Mouse (Mus musculus) kidney, embryonic 15.5 days (tissue): ENCODE measurements around the gene Tmem126b. TPM values are rescaled to one million over a fixed set of nuclear protein-coding genes. Genes with fewer than 3 reads are reported as not detected.
A peak's percentile ranks its signal among the peaks of the same experiment; 100 is the strongest.

Source experiments
- ATAC-seq: fragments of 200-750 bp; cut with Nextera tagmentation; replicated peaks from 2 replicates; pipeline ENCODE4 v1.8.0; 2017; ENCODE audit warnings: moderate TSS enrichment; ENCODE audit not compliant: low FRiP score
- H3K27ac ChIP-seq: fragments of 300-500 bp; sonication (generic); 2 replicates; pipeline ENCODE4 v1.5.1; 2015; ENCODE audit warnings: mild to moderate bottlenecking, inconsistent platforms
- H3K27me3 ChIP-seq: fragments of 300-500 bp; sonication (generic); 2 replicates; pipeline ENCODE4 v1.6.1; 2015; ENCODE audit warnings: inconsistent platforms
- H3K36me3 ChIP-seq: fragments of 300-500 bp; sonication (generic); 2 replicates; pipeline ENCODE4 v1.6.1; 2015; ENCODE audit warnings: inconsistent platforms
- H3K4me1 ChIP-seq: fragments of 300-500 bp; sonication (generic); 2 replicates; pipeline ENCODE4 v1.6.1; 2015; ENCODE audit warnings: inconsistent platforms
- H3K4me2 ChIP-seq: fragments of 300-500 bp; sonication (generic); 2 replicates; pipeline ENCODE4 v1.6.1; 2015; ENCODE audit warnings: moderate library complexity, mild to moderate bottlenecking, inconsistent platforms
- H3K4me3 ChIP-seq: fragments of 300-500 bp; sonication (generic); replicated peaks from 2 replicates; pipeline ENCODE4 v1.5.1; 2015; ENCODE audit warnings: mild to moderate bottlenecking, inconsistent platforms
- H3K9ac ChIP-seq: fragments of 300-500 bp; sonication (generic); 2 replicates; pipeline ENCODE4 v1.6.1; 2015; ENCODE audit warnings: mild to moderate bottlenecking, inconsistent platforms
- H3K9me3 ChIP-seq: fragments of 300-500 bp; sonication (generic); replicated peaks from 2 replicates; pipeline ENCODE4 v1.6.1; 2016; ENCODE audit warnings: inconsistent platforms
- WGBS: fragments of 180-500 bp; shearing (Covaris S2); methylation state at CpG from one replicate; pipeline ENCODE4 v1.1.7; 2015; ENCODE audit warnings: mixed read lengths; 5-methylcytosine and 5-hydroxymethylcytosine counted together
- polyA plus RNA-seq: library from polyadenylated mRNA; unstranded; fragments of >200 nt; fragmentation: Nextera tagmentation; extraction: Ambion mirVana; gene quantifications from 2 replicates; pipeline ENCODE4 v1.2.1, GENCODE M21; 2015

The Tmem126b gene
- 35.3 and 37.1 TPM in 2 replicates for polyA plus RNA-seq

GRCm38 (mm10) chr7:90475793-90476312, at the start of gene Tmem126b:
Gene Tmem126b (minus strand): TSS chr7:90476001.
- 0% methylated on average over 36 of the region's 36 CpGs for WGBS
- Histone ChIP-seq H3K27ac (peak within 1 kb of the TSS; percentile 66), H3K9ac (peak within 1 kb of the TSS; percentile 64), H3K27me3 (peaks cover 10% of the 10 kb centered on the region), H3K4me2 (peak within 1 kb of the TSS; percentile 94), H3K36me3 (peaks cover 4% of the 10 kb centered on the region; the same call in 1 of the 2 replicates), H3K4me3 (peak within 1 kb of the TSS; percentile 70), H3K4me1 (peaks cover 12% of the 10 kb centered on the region), H3K9me3 (no peaks in the 10 kb centered on the region)
- peak; percentile 100 for ATAC-seq

DNA sequence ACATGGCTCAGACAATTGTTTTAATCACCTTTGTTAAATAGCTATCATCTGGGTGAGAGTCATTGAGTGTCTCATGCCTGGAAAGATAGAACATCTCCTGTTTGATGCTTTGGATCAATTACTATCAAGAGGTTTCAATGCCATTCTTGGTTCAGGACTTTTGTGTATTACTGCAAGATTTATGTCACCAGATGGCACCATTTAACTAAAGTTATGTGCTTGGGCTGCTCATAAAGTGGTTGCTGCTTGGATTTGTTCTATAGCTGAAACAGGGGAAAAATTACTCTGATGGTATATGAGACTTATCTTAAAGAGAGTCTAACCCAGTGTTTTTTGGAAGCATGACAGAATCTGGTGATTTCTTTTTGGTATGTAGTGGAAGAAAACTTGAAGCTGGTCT, 36.5 kb upstream of the Tmem126b start:
- no peak for ATAC-seq

DNA sequence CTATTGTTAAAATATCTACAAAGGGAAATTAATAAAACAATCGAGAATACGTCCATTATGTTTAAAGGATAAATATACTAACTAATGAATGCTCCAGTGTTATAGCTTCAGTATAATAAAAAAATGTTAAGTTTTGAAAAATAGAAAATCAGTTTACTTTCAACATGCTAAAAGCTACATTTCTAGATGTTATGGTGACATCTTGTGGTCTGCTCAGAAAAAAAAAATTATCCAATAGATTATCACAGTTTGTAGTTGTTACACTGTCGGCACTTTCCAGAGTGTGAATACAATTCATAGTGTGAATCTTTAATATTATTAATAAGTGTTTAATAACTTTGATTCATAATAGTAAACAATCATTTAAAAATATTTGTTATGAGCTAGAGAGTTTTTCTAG, 32.3 kb upstream of the Tmem126b start:
- Histone ChIP-seq H3K27ac (no peak overlapping the region), H3K4me1 (no peaks in the 10 kb centered on the region), H3K9me3 (no peaks in the 10 kb centered on the region), H3K9ac (no peak overlapping the region), H3K4me3 (no peak overlapping the region), H3K4me2 (no peak overlapping the region), H3K36me3 (no peaks in the 10 kb centered on the region), H3K27me3 (no peaks in the 10 kb centered on the region)
- ATAC-seq: no peak
- 80% methylated on average over 3 of the region's 3 CpGs for WGBS

More for the DNA sequence above, 36.5 kb upstream of the Tmem126b start:
- Histone ChIP-seq H3K4me2 (no peak overlapping the region), H3K36me3 (no peaks in the 10 kb centered on the region), H3K9ac (no peak overlapping the region), H3K27me3 (no peaks in the 10 kb centered on the region), H3K4me1 (no peaks in the 10 kb centered on the region), H3K9me3 (no peaks in the 10 kb centered on the region), H3K4me3 (no peak overlapping the region), H3K27ac (no peak overlapping the region)

DNA sequence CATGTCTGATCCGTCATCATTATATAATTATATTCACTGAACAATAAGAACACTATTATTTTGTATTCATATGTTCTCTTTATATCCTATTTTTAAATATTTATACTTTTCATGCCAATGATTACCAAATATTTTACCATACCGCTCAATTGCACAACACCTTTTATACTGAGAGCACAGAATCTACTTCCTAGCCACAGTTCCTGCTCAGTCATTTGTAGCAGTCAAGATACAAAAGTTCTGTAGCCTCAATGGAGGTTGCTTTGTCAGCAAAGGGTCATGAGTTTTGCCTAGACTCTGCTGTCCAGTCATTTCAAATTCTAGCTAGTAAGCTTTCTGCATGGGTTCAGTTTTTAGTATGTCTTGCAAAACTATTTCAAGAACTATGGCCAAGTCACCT, 6.8 kb upstream of the Tmem126b start:
- no peaks in the 10 kb centered on the region for H3K9me3 ChIP-seq
- no peak overlapping the region for H3K9ac ChIP-seq
- H3K4me1 ChIP-seq: no peaks in the 10 kb centered on the region
- peaks cover 5% of the 10 kb centered on the region for H3K27me3 ChIP-seq
- H3K4me3 ChIP-seq: no peak overlapping the region
- WGBS: 94% methylated on average over 2 of the region's 2 CpGs
- no peak overlapping the region for H3K4me2 ChIP-seq
- H3K36me3 ChIP-seq: no peaks in the 10 kb centered on the region
- H3K27ac ChIP-seq: no peak overlapping the region
- ATAC-seq: no peak

DNA sequence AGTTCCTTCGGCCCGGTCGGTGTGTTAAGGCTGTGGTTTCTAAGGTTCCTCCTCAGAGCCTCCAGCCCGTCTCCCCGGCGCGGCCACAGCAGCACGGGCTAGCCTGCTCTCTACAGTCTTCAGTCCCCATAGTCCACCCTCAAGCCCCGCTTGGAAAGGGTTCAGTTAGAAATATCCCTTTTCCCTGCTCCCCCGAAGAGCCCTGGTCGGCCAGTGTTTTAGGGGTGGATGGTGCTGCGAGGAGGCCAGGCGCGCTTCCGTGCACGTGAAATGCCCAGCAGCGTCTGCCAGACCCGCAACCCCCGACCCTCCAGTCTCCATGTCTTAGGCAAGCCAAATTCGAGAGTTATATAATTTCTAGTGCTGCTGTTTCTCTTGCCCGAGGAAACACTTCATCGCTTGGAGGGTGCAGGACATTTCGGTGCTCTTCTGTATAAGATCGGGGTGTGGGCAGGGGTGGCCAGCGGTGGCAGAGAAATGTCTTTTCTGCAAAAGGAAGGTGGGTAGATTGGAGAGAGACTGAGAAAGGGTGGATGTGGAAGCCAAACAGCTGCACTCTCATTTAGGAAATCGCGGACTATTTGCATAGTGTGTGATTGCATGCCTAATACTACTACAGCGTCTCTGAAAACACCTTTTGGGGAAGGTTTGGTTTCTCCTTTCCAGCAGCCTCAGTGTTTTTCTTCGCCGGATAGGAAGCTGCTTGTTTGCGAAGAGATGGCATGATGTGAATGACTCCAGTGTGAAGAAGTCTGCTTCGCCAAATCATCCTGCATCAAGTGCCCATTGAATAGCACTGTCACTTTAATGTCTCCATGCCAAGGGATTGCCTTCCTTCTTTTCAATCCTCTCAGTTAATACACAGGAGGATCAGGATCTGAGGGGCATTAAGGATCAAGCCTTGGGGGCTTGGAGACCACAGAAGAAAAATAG, 778 bp upstream of the Tmem126b start, which contains the start of gene Dlg2:
Gene Dlg2, plus strand, starts transcription at position 360 of the 933 bp plus-strand sequence.
- peak within 1 kb of the TSS; percentile 66 for H3K27ac ChIP-seq
- H3K4me2 ChIP-seq: peak within 1 kb of the TSS; percentile 94
- peaks cover 4% of the 10 kb centered on the region; the same call in 1 of the 2 replicates for H3K36me3 ChIP-seq
- H3K9me3 ChIP-seq: no peaks in the 10 kb centered on the region
- WGBS: under 1% methylated on average over 32 of the region's 32 CpGs
- H3K27me3 ChIP-seq: peaks cover 10% of the 10 kb centered on the region
- H3K4me1 ChIP-seq: peaks cover 12% of the 10 kb centered on the region
- H3K9ac ChIP-seq: peak within 1 kb of the TSS; percentile 64
- H3K4me3 ChIP-seq: peak within 1 kb of the TSS; percentile 70
- no peak; the same call in 1 of the 2 replicates for ATAC-seq

DNA sequence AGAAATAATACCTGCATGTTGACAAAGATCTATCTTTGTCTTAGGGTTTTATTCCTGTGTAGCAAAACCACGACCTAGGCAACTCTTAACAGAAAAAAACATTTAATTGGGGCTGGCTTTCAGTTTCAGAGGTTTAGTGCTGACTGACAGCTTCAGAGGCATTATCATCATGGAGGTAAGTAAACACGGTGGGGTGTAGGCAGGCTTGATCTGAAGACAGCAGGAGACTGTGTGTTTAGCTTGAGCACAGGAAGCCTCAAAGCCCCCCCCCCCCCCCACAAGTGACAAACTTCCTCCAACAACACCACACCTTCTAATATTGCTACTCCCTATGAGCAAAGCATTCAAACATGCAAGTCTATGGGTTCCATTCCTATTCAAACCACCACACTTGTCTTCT, 2.3 kb downstream of the Tmem126b start:
- H3K27ac ChIP-seq: no peak overlapping the region
- peaks cover 20% of the 10 kb centered on the region for H3K36me3 ChIP-seq
- no peaks in the 10 kb centered on the region for H3K9me3 ChIP-seq
- H3K9ac ChIP-seq: no peak overlapping the region
- no peak overlapping the region for H3K4me3 ChIP-seq
- peaks cover 12% of the 10 kb centered on the region for H3K4me1 ChIP-seq
- 75% methylated on average over 2 of the region's 2 CpGs for WGBS
- H3K4me2 ChIP-seq: no peak overlapping the region
- ATAC-seq: no peak
- peaks cover 7% of the 10 kb centered on the region for H3K27me3 ChIP-seq

GRCm38 (mm10) chr7:90461441-90461840, 14.4 kb downstream of the Tmem126b start:
- no peak for ATAC-seq
- H3K27me3 ChIP-seq: no peaks in the 10 kb centered on the region
- H3K9me3 ChIP-seq: no peaks in the 10 kb centered on the region
- peaks cover 1% of the 10 kb centered on the region; the same call in 1 of the 2 replicates for H3K36me3 ChIP-seq
- H3K4me2 ChIP-seq: no peak overlapping the region
- no peak overlapping the region for H3K27ac ChIP-seq
- peaks cover 9% of the 10 kb centered on the region for H3K4me1 ChIP-seq
- no peak overlapping the region for H3K4me3 ChIP-seq
- no peak overlapping the region for H3K9ac ChIP-seq
- WGBS: 89% methylated on average over 5 of the region's 5 CpGs

DNA sequence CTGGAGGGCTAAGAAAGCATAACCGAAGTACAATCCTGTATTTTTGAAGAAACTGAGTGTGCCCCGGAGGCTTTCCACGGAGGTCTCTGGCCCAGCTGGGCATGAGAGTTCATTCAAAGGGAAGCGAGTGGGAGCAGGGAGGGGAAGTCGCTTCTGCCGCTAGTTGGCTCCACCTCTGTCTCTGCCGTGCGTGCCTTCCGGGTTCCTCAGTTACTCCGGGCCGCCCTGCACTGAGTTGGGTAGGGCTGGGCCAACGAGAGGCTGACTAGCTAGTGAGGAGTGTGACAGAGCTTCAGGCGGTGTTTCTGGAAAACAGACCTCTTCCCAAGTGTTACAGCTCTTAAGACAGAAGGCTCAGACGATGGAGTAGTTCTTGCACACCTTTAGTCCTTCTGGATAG, 14.9 kb downstream of the Tmem126b start:
- Histone ChIP-seq H3K36me3 (no peaks in the 10 kb centered on the region), H3K4me2 (no peak overlapping the region; the same call in 1 of the 2 replicates), H3K27ac (no peak overlapping the region), H3K4me3 (no peak overlapping the region), H3K9me3 (no peaks in the 10 kb centered on the region), H3K4me1 (peaks cover 14% of the 10 kb centered on the region), H3K9ac (no peak overlapping the region), H3K27me3 (no peaks in the 10 kb centered on the region)
- ATAC-seq: no peak
- 21% methylated on average over 14 of the region's 14 CpGs for WGBS

- ATAC-seq: no peak
- H3K27ac ChIP-seq: no peak overlapping the region
- no peaks in the 10 kb centered on the region for H3K27me3 ChIP-seq
- H3K9ac ChIP-seq: no peak overlapping the region
- no peaks in the 10 kb centered on the region for H3K9me3 ChIP-seq
- no peaks in the 10 kb centered on the region for H3K36me3 ChIP-seq
- WGBS: 51% methylated on average over 10 of the region's 10 CpGs
- peaks cover 18% of the 10 kb centered on the region for H3K4me1 ChIP-seq
- no peak overlapping the region for H3K4me2 ChIP-seq
- H3K4me3 ChIP-seq: no peak overlapping the region
Observed at GRCm38 (mm10) chr7:90460330-90460729, 15.5 kb downstream of the Tmem126b start.

DNA sequence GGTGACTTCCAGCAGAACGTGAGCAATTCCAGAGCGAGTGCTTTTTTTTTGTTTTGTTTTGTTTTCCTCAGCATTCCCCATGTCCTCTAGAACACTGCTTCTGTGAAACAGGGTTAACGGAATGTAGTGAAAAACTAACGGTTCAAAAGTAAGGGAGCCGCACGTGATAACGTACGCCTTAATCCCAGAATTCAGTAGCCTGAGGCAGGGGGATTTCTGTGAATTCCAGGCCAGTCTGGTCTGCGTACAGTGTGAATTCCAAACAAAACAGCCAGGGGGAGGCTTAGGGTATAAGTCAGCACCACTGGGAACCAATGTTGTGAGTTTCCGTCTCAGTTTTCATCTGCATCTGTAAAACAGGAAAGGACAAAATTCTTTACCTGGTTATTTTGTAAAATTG, 18.3 kb downstream of the Tmem126b start:
- ATAC-seq: peak; percentile 52

DNA sequence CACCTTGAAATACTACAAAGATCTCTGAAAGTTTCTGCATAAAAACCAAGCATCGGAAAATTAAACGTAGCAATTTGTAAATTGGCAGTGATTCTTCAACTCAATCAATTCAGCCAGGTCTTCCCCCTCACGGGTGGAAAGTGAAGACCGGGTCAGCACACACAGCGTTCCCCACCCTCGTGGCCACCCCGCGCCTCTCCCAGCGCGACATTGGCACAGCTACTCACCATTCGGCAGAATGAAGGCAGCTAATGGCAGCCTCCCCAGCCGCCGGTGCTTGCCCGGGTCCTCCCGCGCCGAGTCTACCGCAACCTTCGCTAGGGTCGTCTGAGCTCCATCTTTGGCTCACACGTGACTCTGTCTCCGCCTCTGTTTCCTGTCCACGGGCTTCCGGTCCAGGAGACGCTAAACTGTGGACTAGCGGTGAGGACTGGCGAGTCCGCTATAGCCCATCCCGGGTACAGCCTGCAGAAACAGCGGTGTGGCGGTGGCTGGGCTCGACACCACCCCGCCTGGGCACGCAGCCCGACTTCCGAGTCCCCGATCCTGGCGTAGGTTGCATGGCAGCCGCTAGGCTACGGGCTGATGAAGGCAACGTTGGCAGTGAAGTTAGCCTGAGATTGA, 18.8 kb downstream of the Tmem126b start, which contains the start of gene Tmem126a:
Gene Tmem126a, minus strand, starts transcription at position 385 of the 624 bp plus-strand sequence.
- peak within 1 kb of the TSS; percentile 83 for H3K9ac ChIP-seq
- under 1% methylated on average over 41 of the region's 41 CpGs for WGBS
- peak within 1 kb of the TSS; percentile 85 for H3K4me3 ChIP-seq
- peaks cover 23% of the 10 kb centered on the region for H3K36me3 ChIP-seq
- peak; percentile 98 for ATAC-seq
- no peaks in the 10 kb centered on the region for H3K9me3 ChIP-seq
- H3K4me2 ChIP-seq: peak within 1 kb of the TSS; percentile 76
- peak within 1 kb of the TSS; percentile 96 for H3K27ac ChIP-seq
- peaks cover 18% of the 10 kb centered on the region for H3K4me1 ChIP-seq
- H3K27me3 ChIP-seq: no peaks in the 10 kb centered on the region

More for the DNA sequence above, 18.3 kb downstream of the Tmem126b start:
- H3K9ac ChIP-seq: peak overlapping the region; percentile 83
- peak overlapping the region; percentile 76 for H3K4me2 ChIP-seq
- H3K27ac ChIP-seq: peak overlapping the region; percentile 96
- no peaks in the 10 kb centered on the region for H3K9me3 ChIP-seq
- peaks cover 18% of the 10 kb centered on the region for H3K36me3 ChIP-seq
- no peaks in the 10 kb centered on the region for H3K27me3 ChIP-seq
- peaks cover 18% of the 10 kb centered on the region for H3K4me1 ChIP-seq
- peak overlapping the region; percentile 85 for H3K4me3 ChIP-seq
- WGBS: 12% methylated on average over 10 of the region's 10 CpGs
